Mouse (Mus musculus) CH12.LX (cell line): ENCODE measurements around the gene Gm21903.

Experiments used
- CTCF ChIP-seq, 2 experiments: IDR thresholded peaks in 1 of 2; conservative IDR thresholded peaks in 1 of 2; 2 replicates each; pipeline ENCODE4 v1.5.1; 2011 to 2012; ENCODE audit warnings: low read depth in 2 of 2, low read length in 2 of 2, improper control_type of control experiment in 1 of 2, inconsistent platforms in 1 of 2, mild to moderate bottlenecking in 1 of 2, moderate library complexity in 1 of 2
- GABPA ChIP-seq: IDR thresholded peaks from 2 replicates; pipeline ENCODE4 v1.6.1; 2012; ENCODE audit warnings: low read depth, low read length, improper control_type of control experiment, inconsistent platforms; ENCODE audit not compliant: insufficient replicate concordance
- POLR2A ChIP-seq: IDR thresholded peaks from 2 replicates; pipeline ENCODE4 v1.6.1; 2011; ENCODE audit warnings: low read depth, mild to moderate bottlenecking, improper control_type of control experiment, low read length
- POLR2AphosphoS2 ChIP-seq: IDR thresholded peaks from 2 replicates; pipeline ENCODE4 v1.6.1; 2011; ENCODE audit warnings: low read depth, low read length, improper control_type of control experiment

GRCm38 (mm10) chr17:39076937-39077336 lies 33.8 kb upstream of the Gm21903 start, which contains the start of gene Esp23:
- no peak for TF ChIP-seq POLR2AphosphoS2
- TF ChIP-seq CTCF (conservative IDR thresholded peaks at IDR 0.05 in 1 of 2, IDR thresholded peaks at IDR 0.05 in 1 of 2; ENCODE audit: low read depth in 2 of 2, low read length in 2 of 2) = no peak
- no peak for TF ChIP-seq POLR2A
- no peak for TF ChIP-seq GABPA
